Mouse (Mus musculus) heart, embryonic 14.5 days (tissue): Measurements from ENCODE around the gene Spsb1. TPM values are rescaled to one million over a fixed set of nuclear protein-coding genes. Genes with fewer than 3 reads are reported as not detected.

ENCODE experiments used
- ATAC-seq: fragments of 200-750 bp; cut with Nextera tagmentation; 2 replicates; pipeline ENCODE4 v1.8.0; 2017; ENCODE audit warnings: low read depth, moderate TSS enrichment; ENCODE audit not compliant: insufficient number of reproducible peaks, insufficient read depth, low FRiP score
- H3K27ac ChIP-seq, 2 experiments: fragments of 200-500 bp in 1 of 2; fragments of 300-500 bp in 1 of 2; sonication (generic) in 1 of 2; replicated peaks in 1 of 2; 2 replicates each; pipeline ENCODE4 v1.5.1; 2012 to 2014; ENCODE audit warnings: low read depth in 2 of 2, low read length in 2 of 2, control low read depth in 1 of 2, mild to moderate bottlenecking in 1 of 2, mixed read lengths in 1 of 2; ENCODE audit not compliant: control insufficient read depth in 1 of 2, insufficient read depth in 1 of 2
- H3K27me3 ChIP-seq: fragments of 300-500 bp; sonication (generic); 2 replicates; pipeline ENCODE4 v1.6.1; 2014; ENCODE audit warnings: mild to moderate bottlenecking, low read length, control low read depth; ENCODE audit not compliant: control insufficient read depth, insufficient read depth
- H3K36me3 ChIP-seq: fragments of 300-500 bp; sonication (generic); 2 replicates; pipeline ENCODE4 v1.6.1; 2014; ENCODE audit warnings: mild to moderate bottlenecking, control low read depth, low read length, mixed read lengths; ENCODE audit not compliant: control insufficient read depth, insufficient read depth
- H3K4me1 ChIP-seq, 2 experiments: fragments of 200-500 bp in 1 of 2; fragments of 300-500 bp in 1 of 2; sonication (generic) in 1 of 2; 2 replicates each; pipeline ENCODE4 v1.6.1; 2012 to 2014; ENCODE audit warnings: low read length in 2 of 2, control low read depth in 1 of 2, mixed read lengths in 1 of 2; ENCODE audit not compliant: control insufficient read depth in 2 of 2, insufficient read depth in 2 of 2
- H3K4me2 ChIP-seq: fragments of 300-500 bp; sonication (generic); 2 replicates; pipeline ENCODE4 v1.6.1; 2014; ENCODE audit warnings: mild to moderate bottlenecking, low read length
- H3K4me3 ChIP-seq, 2 experiments: fragments of 200-500 bp in 1 of 2; fragments of 300-500 bp in 1 of 2; sonication (generic) in 1 of 2; 2 replicates each; pipeline ENCODE4 v1.5.1; 2012 to 2014; ENCODE audit warnings: low read length in 2 of 2, mild to moderate bottlenecking in 2 of 2, control low read depth in 1 of 2, low read depth in 1 of 2, moderate library complexity in 1 of 2; ENCODE audit not compliant: control insufficient read depth in 1 of 2, insufficient read depth in 1 of 2
- H3K9ac ChIP-seq: fragments of 300-500 bp; sonication (generic); 2 replicates; pipeline ENCODE4 v1.6.1; 2014; ENCODE audit warnings: mild to moderate bottlenecking, low read length
- H3K9me3 ChIP-seq: fragments of 300-500 bp; sonication (generic); 2 replicates; pipeline ENCODE4 v1.6.1; 2016; ENCODE audit warnings: low read length, control low read depth; ENCODE audit not compliant: control insufficient read depth
- WGBS: fragments of 180-500 bp; shearing (Covaris S2); extraction: QIAGEN DNeasy Blood & Tissue Kit; methylation state at CpG from one replicate; pipeline ENCODE4 v1.1.7; 2014; 5-methylcytosine and 5-hydroxymethylcytosine counted together
- polyA plus RNA-seq: library from polyadenylated mRNA; unstranded; fragments of >200 nt; fragmentation: Nextera tagmentation; extraction: Ambion mirVana; gene quantifications from 2 replicates; pipeline ENCODE4 v1.2.1, GENCODE M21; 2014

Spsb1 gene
- polyA plus RNA-seq, 1 experiment from 2014 or later = 6.3 TPM

DNA sequence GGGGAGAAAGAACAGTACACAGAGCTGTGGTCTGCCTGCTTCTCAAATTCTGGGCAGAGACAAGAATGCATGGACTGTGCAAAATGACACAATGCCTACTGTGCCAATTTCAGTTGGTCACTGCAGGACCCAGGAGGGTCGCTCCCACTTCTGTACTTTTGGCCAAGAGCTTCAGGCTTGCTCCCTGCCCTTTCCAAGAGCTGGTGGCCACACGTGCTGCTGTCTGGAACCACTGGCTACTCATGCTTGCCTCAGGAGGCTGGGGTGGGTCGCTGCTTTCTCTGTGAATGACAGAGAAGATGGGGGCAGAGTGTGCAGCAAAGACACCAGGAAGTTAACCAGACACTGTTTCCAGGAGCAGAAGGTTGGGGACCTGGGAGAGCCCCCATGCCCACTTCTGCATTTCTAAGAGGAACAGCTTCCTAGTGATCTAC lies 53.5 kb downstream of the Spsb1 start:
- no peak for ATAC-seq
- H3K27ac ChIP-seq = no peak overlapping the region
- H3K4me2 ChIP-seq = no peak overlapping the region
- H3K9me3 ChIP-seq = no peaks in the 10 kb centered on the region
- WGBS = 72% methylated on average over 3 of the region's 3 CpGs
- no peak overlapping the region for H3K4me3 ChIP-seq
- no peak overlapping the region for H3K9ac ChIP-seq
- H3K36me3 ChIP-seq = no peaks in the 10 kb centered on the region
- peaks cover 9 to 10% of the 10 kb centered on the region in 2 experiments for H3K4me1 ChIP-seq
- H3K27me3 ChIP-seq = 0 out of 2 replicates have a peak, but pooled peaks cover 3% of the 10 kb centered on the region

DNA sequence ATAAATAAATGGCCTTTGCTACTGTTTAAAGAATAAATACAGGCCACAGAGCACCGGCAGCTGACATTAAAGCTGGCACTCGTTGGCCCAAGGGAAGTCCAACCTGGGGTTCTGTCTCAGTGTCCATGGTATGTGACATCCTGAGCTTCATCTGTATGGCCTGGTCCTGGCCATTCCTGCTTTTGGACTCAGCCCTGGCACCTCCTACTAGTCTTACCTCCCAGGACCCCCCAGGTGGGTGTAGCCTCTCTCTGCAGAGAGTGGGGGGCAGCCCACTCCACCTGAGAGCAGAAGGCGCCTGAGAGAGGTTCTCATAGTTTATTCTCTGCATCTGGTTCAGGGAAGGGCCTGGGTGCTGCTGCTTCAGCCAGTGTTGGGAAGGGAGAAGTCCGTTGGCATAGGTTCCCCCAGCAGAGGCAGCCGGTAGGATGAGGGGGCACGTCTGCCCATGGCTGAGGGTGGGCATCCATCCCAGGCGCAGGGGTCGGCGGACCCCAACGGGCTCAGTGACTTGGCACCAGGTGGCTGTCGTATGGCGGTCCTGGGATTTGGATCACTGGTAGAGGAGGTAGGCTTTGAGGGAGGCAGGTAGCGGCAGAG lies 57.1 kb downstream of the Spsb1 start:
- Histone ChIP-seq H3K4me2 (no peak overlapping the region), H3K27me3 (0 out of 2 replicates have a peak, but pooled peaks cover 3% of the 10 kb centered on the region), H3K27ac (no peak overlapping the region), H3K9ac (no peak overlapping the region), H3K36me3 (no peaks in the 10 kb centered on the region), H3K4me3 (no peak overlapping the region), H3K9me3 (no peaks in the 10 kb centered on the region), H3K4me1 (peaks cover 20 to 22% of the 10 kb centered on the region in 2 experiments)
- no peak for ATAC-seq
- WGBS = 88% methylated on average over 13 of the region's 13 CpGs

DNA sequence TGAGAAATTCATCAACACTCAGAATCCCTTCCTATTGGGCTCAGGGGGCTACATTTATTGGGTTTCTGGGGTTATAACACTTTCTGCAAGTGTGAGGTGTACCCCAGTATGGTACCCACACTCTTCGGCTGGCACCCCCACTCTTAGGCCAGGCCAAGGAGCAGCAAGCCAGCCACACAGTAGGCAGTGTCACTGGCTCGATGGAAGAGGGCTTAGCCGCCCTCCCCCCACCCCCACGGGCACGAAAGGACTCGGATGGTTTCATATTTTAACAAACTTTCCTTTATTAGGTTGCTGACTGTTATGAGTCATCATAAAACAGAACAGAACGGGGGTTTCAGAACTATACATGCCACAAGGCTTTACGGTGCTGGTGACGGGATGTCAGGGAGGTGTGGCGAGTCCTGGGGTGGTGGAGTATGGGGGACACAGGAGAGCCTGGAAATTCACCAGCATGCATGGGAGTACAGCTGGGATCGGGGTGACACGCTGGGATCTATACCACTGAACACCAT lies 58.8 kb downstream of the Spsb1 start:
- no peak overlapping the region for H3K4me3 ChIP-seq
- no peak for ATAC-seq
- H3K9ac ChIP-seq = no peak overlapping the region
- 76% methylated on average over 12 of the region's 12 CpGs for WGBS
- 0 out of 2 replicates have a peak, but pooled peaks cover 3% of the 10 kb centered on the region for H3K27me3 ChIP-seq
- H3K4me2 ChIP-seq = no peak overlapping the region
- no peak overlapping the region for H3K27ac ChIP-seq
- H3K9me3 ChIP-seq = no peaks in the 10 kb centered on the region
- H3K36me3 ChIP-seq = no peaks in the 10 kb centered on the region
- peaks cover 18% of the 10 kb centered on the region in 2 experiments for H3K4me1 ChIP-seq

DNA sequence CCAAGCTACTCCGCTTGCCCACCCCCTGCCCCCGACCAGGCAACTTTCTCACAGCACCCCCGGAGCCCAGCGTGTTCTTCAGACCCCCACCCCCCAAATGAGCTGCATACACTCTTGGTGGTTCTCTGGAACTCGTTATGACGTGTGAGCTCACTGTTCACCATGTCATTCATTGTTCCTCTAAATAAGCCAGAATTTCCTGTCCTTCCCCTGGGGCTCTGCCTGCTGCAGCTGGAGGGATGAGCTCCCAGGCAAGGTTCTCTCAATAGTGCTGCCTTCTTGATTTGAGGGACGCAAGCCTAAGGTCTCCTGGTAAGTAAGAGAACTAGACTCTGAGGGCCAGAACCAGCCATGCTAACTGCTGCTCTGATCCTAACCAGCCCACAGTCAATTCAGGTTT lies 59.6 kb downstream of the Spsb1 start:
- Histone ChIP-seq H3K4me2 (no peak overlapping the region), H3K4me3 (no peak overlapping the region), H3K36me3 (no peaks in the 10 kb centered on the region), H3K27me3 (peaks cover 3% of the 10 kb centered on the region; the same call in 1 of the 2 replicates), H3K9ac (no peak overlapping the region), H3K9me3 (no peaks in the 10 kb centered on the region), H3K27ac (no peak overlapping the region), H3K4me1 (peaks cover 24% of the 10 kb centered on the region in 2 experiments)
- 73% methylated on average over 7 of the region's 7 CpGs for WGBS
- ATAC-seq = no peak

DNA sequence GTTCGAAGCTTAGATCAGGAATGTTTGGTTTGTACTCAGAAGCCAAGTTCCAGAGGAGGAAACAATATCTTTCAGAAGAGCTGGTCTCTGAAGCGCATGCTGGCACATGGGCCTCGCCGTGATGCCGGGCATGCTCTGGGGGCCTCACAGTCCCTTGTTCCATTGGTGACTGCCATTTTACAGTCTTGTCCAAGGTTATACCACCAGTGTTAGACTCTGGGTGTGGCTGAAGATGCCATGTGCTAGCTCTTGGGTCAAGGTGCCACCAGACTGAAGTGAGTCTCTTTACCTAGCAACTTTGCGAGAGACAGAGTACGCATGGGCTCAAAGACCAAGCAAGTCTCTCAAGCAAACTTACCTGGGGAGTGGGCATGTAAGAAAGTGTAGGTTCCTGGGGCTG lies 60.5 kb downstream of the Spsb1 start:
- Histone ChIP-seq H3K27ac (peak overlapping the region; percentile 22 to 29; a peak in 2 of 4 replicates), H3K9me3 (no peaks in the 10 kb centered on the region), H3K4me3 (no peak overlapping the region), H3K4me1 (peaks cover 33% of the 10 kb centered on the region in 2 experiments), H3K27me3 (peaks cover 3% of the 10 kb centered on the region; the same call in 1 of the 2 replicates), H3K9ac (no peak overlapping the region), H3K4me2 (no peak overlapping the region), H3K36me3 (no peaks in the 10 kb centered on the region)
- WGBS = 85% methylated on average over 7 of the region's 7 CpGs
- ATAC-seq = no peak

DNA sequence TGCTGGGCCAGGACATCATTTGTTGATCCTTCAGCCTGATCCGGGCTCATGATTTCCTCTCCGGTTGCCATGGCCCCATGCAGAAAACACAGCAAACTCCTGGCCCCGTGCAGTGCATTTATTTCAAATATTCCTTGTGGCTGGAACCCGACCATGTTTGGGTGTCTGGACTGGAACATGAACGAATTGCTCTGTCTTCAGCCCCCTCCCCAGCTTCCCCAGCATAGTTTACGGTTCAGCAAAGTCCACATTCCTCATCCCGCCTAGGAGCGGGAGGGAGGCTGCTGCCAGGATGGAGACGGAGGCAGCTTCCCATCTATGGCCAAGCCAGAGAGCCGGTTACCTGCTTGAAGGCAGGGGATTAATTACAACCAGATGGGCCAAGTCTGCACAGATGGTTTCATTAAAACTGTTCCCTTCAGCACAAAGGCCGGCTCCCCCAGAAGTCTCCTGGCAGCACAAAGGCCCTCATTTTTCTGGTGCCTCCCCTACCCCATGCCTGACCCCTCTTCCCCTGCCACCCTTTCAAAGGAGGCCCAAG lies 61.2 kb downstream of the Spsb1 start:
- no peak overlapping the region for H3K4me2 ChIP-seq
- H3K4me1 ChIP-seq = peaks cover 33 to 34% of the 10 kb centered on the region in 2 experiments
- ATAC-seq = no peak
- no peak overlapping the region for H3K9ac ChIP-seq
- 35% methylated on average over 11 of the region's 11 CpGs for WGBS
- peak overlapping the region; percentile 29 to 39; a peak in 2 of 4 replicates for H3K27ac ChIP-seq
- H3K4me3 ChIP-seq = no peak overlapping the region
- no peaks in the 10 kb centered on the region for H3K9me3 ChIP-seq
- no peaks in the 10 kb centered on the region for H3K36me3 ChIP-seq
- H3K27me3 ChIP-seq = peaks cover 3% of the 10 kb centered on the region; the same call in 1 of the 2 replicates

DNA sequence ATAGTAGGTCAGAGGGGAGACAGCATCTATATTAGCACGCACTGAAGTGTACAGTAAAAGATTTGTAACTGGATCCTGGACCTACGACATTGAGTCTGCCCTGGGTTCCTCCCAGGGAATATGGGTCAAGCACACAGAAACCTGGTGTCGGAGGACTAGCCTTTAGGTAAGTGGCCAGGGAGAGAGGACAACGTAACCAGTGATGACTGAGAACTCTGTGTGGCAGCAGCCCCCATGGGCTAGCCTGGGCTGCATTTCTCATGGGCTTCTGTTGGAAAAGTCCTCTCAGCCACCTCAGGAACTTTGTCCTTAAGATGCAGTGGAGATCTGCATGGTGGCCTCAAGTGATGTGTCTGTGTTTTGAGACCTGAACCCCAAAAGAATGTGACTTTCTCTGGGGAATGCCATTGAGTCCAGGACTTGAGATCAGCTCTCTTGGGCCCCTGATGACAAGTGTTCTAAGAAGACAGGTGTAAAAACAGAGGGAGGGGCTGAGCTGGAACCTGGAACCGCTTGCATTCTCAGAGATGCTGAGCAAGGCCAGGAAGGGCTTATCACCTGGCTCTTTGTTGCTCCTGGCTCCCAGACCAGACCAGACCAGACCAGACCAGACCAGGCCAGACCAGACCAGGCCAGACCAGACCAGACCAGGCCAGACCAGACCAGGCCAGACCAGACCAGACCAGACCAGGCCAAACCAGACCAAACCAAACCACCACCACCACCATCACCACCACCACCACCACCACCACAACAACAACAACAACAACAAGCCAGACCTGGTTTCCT lies 63.5 kb downstream of the Spsb1 start:
- ATAC-seq = no peak
- 91% methylated on average over 5 of the region's 5 CpGs for WGBS
- Histone ChIP-seq H3K27ac (peak overlapping the region in 1 of 2 experiments; percentile 77; a peak in 1 of 4 replicates), H3K9ac (no peak overlapping the region), H3K36me3 (no peaks in the 10 kb centered on the region), H3K4me2 (no peak overlapping the region), H3K4me1 (peaks cover 41 to 42% of the 10 kb centered on the region in 2 experiments), H3K4me3 (no peak overlapping the region), H3K27me3 (no peaks in the 10 kb centered on the region; the same call in 1 of the 2 replicates), H3K9me3 (no peaks in the 10 kb centered on the region)
